Mouse (Mus musculus): ENCODE measurements around the gene Ckb. TPM values are rescaled to one million over a fixed set of nuclear protein-coding genes. Genes with fewer than 3 reads are reported as not detected.
"Not testable (repeated sequence)": the region's sequence is repeated elsewhere in the genome, so short reads cannot be mapped to it uniquely, and the experiment has no call there.

Gene Ckb
- 450 and 485 TPM in 2 replicates for polyA plus RNA-seq (2014; fragmentation: Nextera tagmentation; extraction: Ambion mirVana)

- Histone ChIP-seq H3K9me3 (replicated peaks; ENCODE audit: control insufficient read depth, low read length) (no peaks in the 10 kb centered on the region), H3K27me3 (ENCODE audit: control insufficient read depth, insufficient read depth, low read length) (peaks cover 34% of the 10 kb centered on the region), H3K4me3 (ENCODE audit: low read depth, low read length) (peak within 1 kb of the TSS; percentile 42), H3K4me1 (ENCODE audit: control insufficient read depth, insufficient read depth, low read length) (peaks cover 7% of the 10 kb centered on the region; the same call in 1 of the 2 replicates), H3K27ac (replicated peaks; ENCODE audit: low read depth, low read length) (no peak within 1 kb of the TSS), H3K9ac (replicated peaks; ENCODE audit: low read length) (peak within 1 kb of the TSS; percentile 47), H3K4me2 (ENCODE audit: low read depth, low read length) (peak within 1 kb of the TSS; percentile 94), H3K36me3 (replicated peaks; ENCODE audit: control insufficient read depth, insufficient read depth, low read depth, low read length) (no peaks in the 10 kb centered on the region)
- ATAC-seq (replicated peaks; ENCODE audit: insufficient number of reproducible peaks, low FRiP score, low TSS enrichment, low read depth) = peak; percentile 72
- WGBS = 0% methylated on average over 31 of the region's 31 CpGs
- peak; percentile 88 for DNase-seq (ENCODE audit: low spot score)
Measured at GRCm38 (mm10) chr12:111672176-111672575, at the start of gene Ckb. Ckb (minus strand) TSS chr12:111672338.

DNA sequence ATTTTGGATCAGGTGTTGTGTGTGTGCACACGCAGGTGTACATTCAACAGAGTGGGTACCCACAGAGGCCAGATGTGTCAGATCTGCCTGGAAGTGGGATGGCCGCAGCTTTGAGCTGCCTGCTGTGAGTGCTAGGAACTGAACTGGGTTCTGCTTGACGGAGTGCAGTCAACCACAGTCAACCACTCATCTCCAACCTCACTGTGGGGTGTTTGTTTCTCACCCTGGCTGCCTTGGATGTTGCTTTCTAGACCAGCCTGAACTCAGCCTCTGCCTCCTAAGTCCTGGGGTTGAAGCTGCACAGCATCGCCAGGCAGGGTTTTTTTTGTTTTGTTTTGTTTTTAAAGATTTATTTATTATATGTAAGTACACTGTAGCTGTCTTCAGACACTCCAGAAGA, 48.1 kb upstream of the Ckb start:
- H3K4me3 ChIP-seq (ENCODE audit: low read depth, low read length) = no peak overlapping the region
- ATAC-seq (replicated peaks; ENCODE audit: insufficient number of reproducible peaks, low FRiP score, low TSS enrichment, low read depth) (no peak), DNase-seq (ENCODE audit: low spot score) (no peak)
- WGBS = 85% methylated on average over 4 of the region's 4 CpGs
- H3K4me2 ChIP-seq (ENCODE audit: low read depth, low read length) = no peak overlapping the region
- no peaks in the 10 kb centered on the region for H3K36me3 ChIP-seq (replicated peaks; ENCODE audit: control insufficient read depth, insufficient read depth, low read depth, low read length)
- no peak overlapping the region for H3K9ac ChIP-seq (replicated peaks; ENCODE audit: low read length)
- no peaks in the 10 kb centered on the region for H3K27me3 ChIP-seq (ENCODE audit: control insufficient read depth, insufficient read depth, low read length)
- H3K4me1 ChIP-seq (ENCODE audit: control insufficient read depth, insufficient read depth, low read length) = no peaks in the 10 kb centered on the region
- no peak overlapping the region for H3K27ac ChIP-seq (replicated peaks; ENCODE audit: low read depth, low read length)
- no peaks in the 10 kb centered on the region for H3K9me3 ChIP-seq (replicated peaks; ENCODE audit: control insufficient read depth, low read length)

GRCm38 (mm10) chr12:111718656-111719055, 46.5 kb upstream of the Ckb start:
- 33% methylated on average over 8 of the region's 8 CpGs for whole genome bisulfite sequencing
- Histone ChIP-seq H3K4me2 (ENCODE audit: low read depth, low read length) (no peak overlapping the region), H3K27ac (replicated peaks; ENCODE audit: low read depth, low read length) (peak overlapping the region; percentile 31; the same call in 1 of the 2 replicates), H3K4me3 (ENCODE audit: low read depth, low read length) (no peak overlapping the region), H3K36me3 (replicated peaks; ENCODE audit: control insufficient read depth, insufficient read depth, low read depth, low read length) (no peaks in the 10 kb centered on the region; the same call in 1 of the 2 replicates), H3K27me3 (ENCODE audit: control insufficient read depth, insufficient read depth, low read length) (no peaks in the 10 kb centered on the region), H3K9ac (replicated peaks; ENCODE audit: low read length) (no peak overlapping the region), H3K9me3 (replicated peaks; ENCODE audit: control insufficient read depth, low read length) (no peaks in the 10 kb centered on the region), H3K4me1 (ENCODE audit: control insufficient read depth, insufficient read depth, low read length) (no peaks in the 10 kb centered on the region)
- no peak; the same call in 1 of the 2 replicates for ATAC-seq (replicated peaks; ENCODE audit: insufficient number of reproducible peaks, low FRiP score, low TSS enrichment, low read depth)
- DNase-seq (ENCODE audit: low spot score) = peak; percentile 44

DNA sequence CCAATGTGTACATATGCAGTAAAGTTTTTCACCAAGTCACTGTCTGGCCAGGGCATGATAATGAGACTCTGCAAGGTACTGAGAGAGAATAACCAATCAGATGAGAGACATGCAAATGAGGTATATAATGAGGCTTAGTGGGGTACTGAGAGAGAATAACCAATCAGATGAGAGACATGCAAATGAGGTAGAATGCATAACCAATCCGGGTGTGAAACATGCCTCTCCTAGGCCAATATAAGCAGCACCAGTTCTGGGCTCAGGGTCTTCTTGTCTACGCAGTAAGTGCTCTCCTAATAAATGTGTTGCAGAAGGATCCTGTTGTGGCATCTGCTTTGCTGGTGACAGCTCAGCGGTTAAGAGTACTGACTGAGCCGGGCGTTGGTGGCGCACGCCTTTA, 44.4 kb upstream of the Ckb start:
- DNase-seq (ENCODE audit: low spot score) (no peak), ATAC-seq (replicated peaks; ENCODE audit: insufficient number of reproducible peaks, low FRiP score, low TSS enrichment, low read depth) (no peak)
- H3K9me3 ChIP-seq (replicated peaks; ENCODE audit: control insufficient read depth, low read length) = no peaks in the 10 kb centered on the region
- no peak overlapping the region for H3K4me2 ChIP-seq (ENCODE audit: low read depth, low read length)
- no peak overlapping the region for H3K9ac ChIP-seq (replicated peaks; ENCODE audit: low read length)
- no peaks in the 10 kb centered on the region; the same call in 1 of the 2 replicates for H3K36me3 ChIP-seq (replicated peaks; ENCODE audit: control insufficient read depth, insufficient read depth, low read depth, low read length)
- H3K27ac ChIP-seq (replicated peaks; ENCODE audit: low read depth, low read length) = no peak overlapping the region
- no peaks in the 10 kb centered on the region for H3K4me1 ChIP-seq (ENCODE audit: control insufficient read depth, insufficient read depth, low read length)
- H3K27me3 ChIP-seq (ENCODE audit: control insufficient read depth, insufficient read depth, low read length) = no peaks in the 10 kb centered on the region
- H3K4me3 ChIP-seq (ENCODE audit: low read depth, low read length) = no peak overlapping the region
- 96% methylated on average over 7 of the region's 7 CpGs for WGBS

DNA sequence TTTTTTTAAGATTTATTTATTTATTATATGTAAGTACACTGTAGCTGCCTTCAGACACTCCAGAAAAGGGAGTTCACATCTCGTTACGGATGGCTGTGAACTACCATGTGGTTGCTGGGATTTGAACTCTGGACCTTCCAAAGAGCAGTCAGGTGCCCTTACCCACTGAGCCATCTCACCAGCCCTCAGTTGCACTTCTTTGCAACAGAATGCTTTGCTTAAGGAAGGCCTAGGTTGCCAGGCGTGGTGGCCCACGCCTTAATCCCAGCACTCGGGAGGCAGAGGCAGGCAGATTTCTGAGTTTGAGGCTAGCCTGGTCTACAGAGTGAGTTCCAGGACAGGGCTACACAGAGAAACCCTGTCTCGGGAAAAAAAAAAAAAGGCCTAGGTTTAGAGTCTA, 41.7 kb upstream of the Ckb start:
- not testable (repeated sequence) for H3K36me3 ChIP-seq (replicated peaks; ENCODE audit: control insufficient read depth, insufficient read depth, low read depth, low read length)

GRCm38 (mm10) chr12:111713004-111713651, 41.0 kb upstream of the Ckb start, which contains the start of the genes Bag5 and Apopt1:
Bag5 (minus strand) TSS chr12:111713257.
Apopt1 (plus strand) TSS chr12:111713261.
- no peaks in the 10 kb centered on the region for H3K4me1 ChIP-seq (ENCODE audit: control insufficient read depth, insufficient read depth, low read length)
- no peaks in the 10 kb centered on the region for H3K9me3 ChIP-seq (replicated peaks; ENCODE audit: control insufficient read depth, low read length)
- peak within 1 kb of the TSS; percentile 97 for H3K9ac ChIP-seq (replicated peaks; ENCODE audit: low read length)
- no peaks in the 10 kb centered on the region for H3K27me3 ChIP-seq (ENCODE audit: control insufficient read depth, insufficient read depth, low read length)
- under 1% methylated on average over 74 of the region's 86 CpGs for whole genome bisulfite sequencing
- peak; percentile 94 for DNase-seq (ENCODE audit: low spot score)
- H3K27ac ChIP-seq (replicated peaks; ENCODE audit: low read depth, low read length) = peak within 1 kb of the TSS; percentile 75
- peaks cover 3% of the 10 kb centered on the region for H3K36me3 ChIP-seq (replicated peaks; ENCODE audit: control insufficient read depth, insufficient read depth, low read depth, low read length)
- peak within 1 kb of the TSS; percentile 71 for H3K4me2 ChIP-seq (ENCODE audit: low read depth, low read length)
- H3K4me3 ChIP-seq (ENCODE audit: low read depth, low read length) = peak within 1 kb of the TSS; percentile 99
- ATAC-seq (replicated peaks; ENCODE audit: insufficient number of reproducible peaks, low FRiP score, low TSS enrichment, low read depth) = peak; percentile 88

More for the DNA sequence above, 41.7 kb upstream of the Ckb start:
- WGBS = 77% methylated on average over 6 of the region's 6 CpGs
- H3K9me3 ChIP-seq (replicated peaks; ENCODE audit: control insufficient read depth, low read length); ATAC-seq (replicated peaks; ENCODE audit: insufficient number of reproducible peaks, low FRiP score, low TSS enrichment, low read depth); H3K4me2 ChIP-seq (ENCODE audit: low read depth, low read length); H3K4me1 ChIP-seq (ENCODE audit: control insufficient read depth, insufficient read depth, low read length); H3K9ac ChIP-seq (replicated peaks; ENCODE audit: low read length); DNase-seq (ENCODE audit: low spot score); H3K27ac ChIP-seq (replicated peaks; ENCODE audit: low read depth, low read length); H3K27me3 ChIP-seq (ENCODE audit: control insufficient read depth, insufficient read depth, low read length): not testable (repeated sequence)
- peak overlapping the region; percentile 99 for H3K4me3 ChIP-seq (ENCODE audit: low read depth, low read length)

DNA sequence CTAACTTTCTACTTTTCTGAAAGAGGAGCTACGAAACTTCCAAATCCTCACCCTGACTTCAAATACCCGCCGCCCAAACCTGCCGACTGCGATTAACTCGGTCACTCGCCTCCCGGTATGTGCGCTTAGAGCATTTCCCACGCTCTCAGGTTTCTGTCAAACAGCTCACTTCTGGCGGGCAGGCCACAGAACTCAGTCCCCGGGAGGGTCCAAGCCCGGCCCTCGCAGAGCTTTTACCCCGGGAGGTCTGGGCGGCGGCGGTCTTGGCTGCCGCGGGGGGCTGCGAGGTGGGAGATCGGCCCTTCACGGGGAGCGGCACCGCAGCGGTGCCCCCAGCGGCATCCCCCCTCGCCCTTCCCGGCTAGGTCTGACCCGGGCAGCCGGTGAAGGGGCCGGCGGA, 40.3 kb upstream of the Ckb start:
- Histone ChIP-seq H3K36me3 (replicated peaks; ENCODE audit: control insufficient read depth, insufficient read depth, low read depth, low read length) (peaks cover 3% of the 10 kb centered on the region), H3K9me3 (replicated peaks; ENCODE audit: control insufficient read depth, low read length) (no peaks in the 10 kb centered on the region), H3K4me3 (ENCODE audit: low read depth, low read length) (peak overlapping the region; percentile 99), H3K27ac (replicated peaks; ENCODE audit: low read depth, low read length) (peak overlapping the region; percentile 75), H3K4me2 (ENCODE audit: low read depth, low read length) (peak overlapping the region; percentile 71), H3K9ac (replicated peaks; ENCODE audit: low read length) (peak overlapping the region; percentile 97), H3K27me3 (ENCODE audit: control insufficient read depth, insufficient read depth, low read length) (no peaks in the 10 kb centered on the region), H3K4me1 (ENCODE audit: control insufficient read depth, insufficient read depth, low read length) (no peaks in the 10 kb centered on the region)
- ATAC-seq (replicated peaks; ENCODE audit: insufficient number of reproducible peaks, low FRiP score, low TSS enrichment, low read depth) = peak; percentile 37; the same call in 1 of the 2 replicates
- peak; percentile 56 for DNase-seq (ENCODE audit: low spot score)
- 0% methylated on average over 32 of the region's 33 CpGs for WGBS

GRCm38 (mm10) chr12:111710091-111710490, 38.0 kb upstream of the Ckb start:
- WGBS = 95% methylated on average over 10 of the region's 10 CpGs
- DNase-seq (ENCODE audit: low spot score) = no peak
- Histone ChIP-seq H3K9ac (replicated peaks; ENCODE audit: low read length) (no peak overlapping the region), H3K36me3 (replicated peaks; ENCODE audit: control insufficient read depth, insufficient read depth, low read depth, low read length) (peaks cover 3% of the 10 kb centered on the region), H3K4me3 (ENCODE audit: low read depth, low read length) (no peak overlapping the region), H3K4me1 (ENCODE audit: control insufficient read depth, insufficient read depth, low read length) (no peaks in the 10 kb centered on the region), H3K27me3 (ENCODE audit: control insufficient read depth, insufficient read depth, low read length) (no peaks in the 10 kb centered on the region), H3K9me3 (replicated peaks; ENCODE audit: control insufficient read depth, low read length) (no peaks in the 10 kb centered on the region), H3K4me2 (ENCODE audit: low read depth, low read length) (no peak overlapping the region), H3K27ac (replicated peaks; ENCODE audit: low read depth, low read length) (no peak overlapping the region)
- no peak for ATAC-seq (replicated peaks; ENCODE audit: insufficient number of reproducible peaks, low FRiP score, low TSS enrichment, low read depth)

All from embryonic facial prominence, embryonic 11.5 days (tissue).